Mouse (Mus musculus) CH12.LX (cell line): ENCODE results near the gene Uqcr10. TPM values are rescaled to one million over a fixed set of nuclear protein-coding genes. Genes with fewer than 3 reads are reported as not detected.

Experiments used
- DNase-seq: peaks from one replicate; pipeline ENCODE4 v3.0.0-alpha.2; 2013; ENCODE audit errors: extremely low read depth
- H3K27ac ChIP-seq: 2 replicates; pipeline ENCODE4 v1.5.1; 2012; ENCODE audit warnings: low read depth, mild to moderate bottlenecking, control low read depth, moderate library complexity; ENCODE audit not compliant: insufficient read depth
- H3K27me3 ChIP-seq: replicated peaks from 2 replicates; pipeline ENCODE3; 2012; ENCODE audit warnings: inconsistent platforms
- H3K36me3 ChIP-seq, 2 experiments: replicated peaks in 1 of 2; 2 replicates each; pipeline versions ENCODE3 to v1.6.1; 2012; ENCODE audit warnings: inconsistent platforms in 1 of 2, low read length in 1 of 2, mild to moderate bottlenecking in 1 of 2, mixed read lengths in 1 of 2, moderate library complexity in 1 of 2; ENCODE audit not compliant: control insufficient read depth in 1 of 2, insufficient read depth in 1 of 2
- H3K4me1 ChIP-seq, 2 experiments: 2 replicates each; pipeline ENCODE4 v1.6.1; 2012; ENCODE audit warnings: inconsistent platforms in 1 of 2, moderate library complexity in 1 of 2; ENCODE audit not compliant: insufficient read depth in 2 of 2, control insufficient read depth in 1 of 2
- H3K4me2 ChIP-seq: 2 replicates; pipeline ENCODE4 v1.6.1; 2012; ENCODE audit warnings: low read depth, mild to moderate bottlenecking, control low read depth; ENCODE audit not compliant: poor library complexity, insufficient read depth, severe bottlenecking
- H3K4me3 ChIP-seq, 3 experiments: fragments of 150-350 bp in 1 of 3; sonication (generic) in 1 of 3; replicated peaks in 1 of 3; 2 replicates each; pipeline versions ENCODE3 to v1.5.1; 2011 to 2012; ENCODE audit warnings: low read depth in 2 of 3, low read length in 2 of 3, mild to moderate bottlenecking in 2 of 3, moderate library complexity in 2 of 3, control low read depth in 1 of 3, improper control_type of control experiment in 1 of 3, inconsistent platforms in 1 of 3, mixed read lengths in 1 of 3; ENCODE audit not compliant: poor library complexity in 1 of 3
- H3K79me2 ChIP-seq: replicated peaks from 2 replicates; pipeline ENCODE4 v1.6.1; 2012; ENCODE audit warnings: mild to moderate bottlenecking, moderate library complexity; ENCODE audit not compliant: control insufficient read depth, poor library complexity, insufficient read depth, severe bottlenecking; ENCODE audit errors: extremely low read depth
- H3K9ac ChIP-seq: 2 replicates; pipeline ENCODE4 v1.6.1; 2012; ENCODE audit warnings: low read depth, mild to moderate bottlenecking, control low read depth, moderate library complexity; ENCODE audit not compliant: insufficient read depth
- H3K9me3 ChIP-seq: replicated peaks from 2 replicates; pipeline ENCODE3; 2012; ENCODE audit warnings: low read length, inconsistent platforms, mixed read lengths
- E2F4 ChIP-seq: IDR thresholded peaks from 2 replicates; pipeline ENCODE4 v1.6.1; 2011; ENCODE audit warnings: low read depth, low read length, improper control_type of control experiment; ENCODE audit not compliant: insufficient replicate concordance
- ELF1 ChIP-seq: IDR thresholded peaks from 2 replicates; pipeline ENCODE4 v1.6.1; 2014; ENCODE audit warnings: low read depth, mild to moderate bottlenecking, inconsistent platforms, low read length, improper control_type of control experiment
- ETS1 ChIP-seq: conservative IDR thresholded peaks from 2 replicates; pipeline ENCODE4 v1.6.1; 2012; ENCODE audit warnings: low read depth, mild to moderate bottlenecking, inconsistent platforms, low read length, improper control_type of control experiment, moderate library complexity
- GABPA ChIP-seq: IDR thresholded peaks from 2 replicates; pipeline ENCODE4 v1.6.1; 2012; ENCODE audit warnings: low read depth, low read length, improper control_type of control experiment, inconsistent platforms; ENCODE audit not compliant: insufficient replicate concordance
- IRF4 ChIP-seq: IDR thresholded peaks from 2 replicates; pipeline ENCODE4 v1.6.1; 2014; ENCODE audit warnings: low read depth, mild to moderate bottlenecking, inconsistent platforms, low read length, improper control_type of control experiment
- JUND ChIP-seq: conservative IDR thresholded peaks from 2 replicates; pipeline ENCODE4 v1.6.1; 2011; ENCODE audit warnings: low read depth, low read length, improper control_type of control experiment
- KAT2A ChIP-seq: IDR thresholded peaks from 2 replicates; pipeline ENCODE4 v1.6.1; 2012; ENCODE audit warnings: low read length, improper control_type of control experiment, inconsistent platforms; ENCODE audit not compliant: insufficient replicate concordance
- MAX ChIP-seq: IDR thresholded peaks from 2 replicates; pipeline ENCODE4 v1.6.1; 2011; ENCODE audit warnings: low read length, improper control_type of control experiment
- NELFE ChIP-seq: IDR thresholded peaks from 2 replicates; pipeline ENCODE4 v1.6.1; 2011; ENCODE audit warnings: low read depth, low read length, improper control_type of control experiment
- NRF1 ChIP-seq: IDR thresholded peaks from 2 replicates; pipeline ENCODE4 v1.6.1; 2014; ENCODE audit warnings: low read depth, mild to moderate bottlenecking, inconsistent platforms, low read length, improper control_type of control experiment, moderate library complexity
- PAX5 ChIP-seq: IDR thresholded peaks from 2 replicates; pipeline ENCODE4 v1.6.1; 2012; ENCODE audit warnings: low read length, inconsistent platforms, mixed read lengths
- POLR2AphosphoS2 ChIP-seq: IDR thresholded peaks from 2 replicates; pipeline ENCODE4 v1.6.1; 2011; ENCODE audit warnings: low read depth, low read length, improper control_type of control experiment
- RAD21 ChIP-seq: IDR thresholded peaks from 2 replicates; pipeline ENCODE4 v1.6.1; 2011; ENCODE audit warnings: low read depth, mild to moderate bottlenecking, low read length, improper control_type of control experiment, moderate library complexity
- TBP ChIP-seq: conservative IDR thresholded peaks from 2 replicates; pipeline ENCODE4 v1.6.1; 2011; ENCODE audit warnings: low read depth, low read length, improper control_type of control experiment
- USF1 ChIP-seq: IDR thresholded peaks from 2 replicates; pipeline ENCODE4 v1.6.1; 2014; ENCODE audit warnings: low read depth, mild to moderate bottlenecking, inconsistent platforms, low read length, improper control_type of control experiment
- USF2 ChIP-seq: conservative IDR thresholded peaks from 2 replicates; pipeline ENCODE4 v1.6.1; 2011; ENCODE audit warnings: low read depth, low read length, improper control_type of control experiment
- ZC3H11A ChIP-seq: IDR thresholded peaks from 2 replicates; pipeline ENCODE4 v1.6.1; 2012; ENCODE audit warnings: low read depth, mild to moderate bottlenecking, inconsistent platforms, low read length, improper control_type of control experiment
- dilution Hi-C: fragments of 300-500 bp; cut with MboI; formaldehyde crosslinking; loops from 2 replicates; pipeline ENCODE4 v1.14.3; 2020; ENCODE audit warnings: low sequenced_read_pairs; ENCODE audit not compliant: extremely low pct_unique_long_range_greater_than_20kb, extremely low pct_ligation_motif_present
- in situ Hi-C: fragments of 300-500 bp; cut with MboI; formaldehyde crosslinking; loops from 3 replicates; pipeline ENCODE4 v1.14.3; 2019; ENCODE audit warnings: low sequenced_read_pairs, low pct_ligation_motif_present, low pct_unique_long_range_greater_than_20kb, mixed read lengths
- polyA plus RNA-seq: library from polyadenylated mRNA; unstranded; fragments of >175 nt; gene quantifications from 2 replicates; pipeline ENCODE4 v1.2.1, GENCODE M21; 2012; ENCODE audit warnings: low read depth; ENCODE audit not compliant: insufficient read length
- total RNA-seq, 2 experiments: library from RNA; depleted of rRNA; stranded (reverse); fragments of 300-350 nt in 1 of 2; fragments of >200 nt in 1 of 2; gene quantifications; 2 replicates each; pipeline ENCODE4 v1.2.3; 2012 to 2014

Gene Uqcr10
- total and polyA plus RNA-seq, 3 experiments: 740 to 1,522 (median 1,007) TPM

GRCm38 (mm10) chr11:4685510-4685909 is 18.6 kb downstream of the Uqcr10 start:
- in situ Hi-C loops (no loop called here), dilution Hi-C loops (no loop called here)
- TF ChIP-seq NELFE (no peak), ZC3H11A (no peak), GABPA (no peak), MAX (no peak), USF1 (no peak)
- Histone ChIP-seq H3K9me3 (no peaks in the 10 kb centered on the region), H3K27ac (no peak overlapping the region), H3K27me3 (no peaks in the 10 kb centered on the region), H3K4me1 (peaks cover 0 to 32% of the 10 kb centered on the region in 2 experiments; a peak in 2 of 4 replicates), H3K36me3 (peaks cover 23 to 50% of the 10 kb centered on the region in 2 experiments), H3K4me2 (no peak overlapping the region), H3K4me3 (no peak overlapping the region), H3K79me2 (no peaks in the 10 kb centered on the region), H3K9ac (no peak overlapping the region)
- no peak for DNase-seq

GRCm38 (mm10) chr11:4685071-4685470 is 19.1 kb downstream of the Uqcr10 start:
- Histone ChIP-seq H3K4me2 (no peak overlapping the region), H3K27me3 (no peaks in the 10 kb centered on the region), H3K4me3 (no peak overlapping the region), H3K36me3 (peaks cover 25 to 54% of the 10 kb centered on the region in 2 experiments), H3K79me2 (no peaks in the 10 kb centered on the region), H3K9ac (no peak overlapping the region), H3K4me1 (peaks cover 0 to 32% of the 10 kb centered on the region in 2 experiments; a peak in 2 of 4 replicates), H3K27ac (no peak overlapping the region), H3K9me3 (no peaks in the 10 kb centered on the region)
- TF ChIP-seq USF2 (no peak), TBP (no peak), PAX5 (no peak), POLR2AphosphoS2 (no peak), IRF4 (no peak), JUND (no peak), ELF1 (no peak), ETS1 (no peak), GABPA (no peak), NRF1 (no peak)
- no peak for DNase-seq
- in situ Hi-C loops: no loop called here
- dilution Hi-C loops: no loop called here

GRCm38 (mm10) chr11:4684186-4684585 is 20.0 kb downstream of the Uqcr10 start:
- H3K9me3 ChIP-seq: no peaks in the 10 kb centered on the region
- dilution Hi-C loops (no loop called here), in situ Hi-C loops (no loop called here)
- no peak for TF ChIP-seq TBP
- no peak for TF ChIP-seq GABPA
- no peak for TF ChIP-seq RAD21
- TF ChIP-seq E2F4: no peak
- TF ChIP-seq KAT2A: no peak
- no peak for DNase-seq
- H3K79me2 ChIP-seq: no peaks in the 10 kb centered on the region
- no peak overlapping the region for H3K4me3 ChIP-seq
- H3K4me2 ChIP-seq: no peak overlapping the region
- peaks cover 34 to 63% of the 10 kb centered on the region in 2 experiments for H3K36me3 ChIP-seq
- no peak overlapping the region for H3K27ac ChIP-seq
- no peak overlapping the region for H3K9ac ChIP-seq
- H3K4me1 ChIP-seq: peaks cover 0 to 28% of the 10 kb centered on the region in 2 experiments; a peak in 2 of 4 replicates
- H3K27me3 ChIP-seq: no peaks in the 10 kb centered on the region
